Mouse (Mus musculus) liver, embryonic 16.5 days (tissue): Measurements from ENCODE around the gene Abcg5. TPM values are rescaled to one million over a fixed set of nuclear protein-coding genes. Genes with fewer than 3 reads are reported as not detected.

Experiments used
- ATAC-seq: fragments of 200-750 bp; cut with Nextera tagmentation; 2 replicates; pipeline ENCODE4 v1.8.0; 2017; ENCODE audit warnings: low read depth, mild to moderate bottlenecking, moderate number of reproducible peaks, moderate library complexity
- H3K27ac ChIP-seq: fragments of 300-500 bp; sonication (generic); 2 replicates; pipeline ENCODE4 v1.5.1; 2014; ENCODE audit warnings: mild to moderate bottlenecking, low read length
- H3K27me3 ChIP-seq: fragments of 300-500 bp; sonication (generic); 2 replicates; pipeline ENCODE4 v1.6.1; 2014; ENCODE audit warnings: low read depth, low read length, mixed read lengths; ENCODE audit not compliant: control insufficient read depth, insufficient read depth
- H3K36me3 ChIP-seq: fragments of 300-500 bp; sonication (generic); 2 replicates; pipeline ENCODE4 v1.6.1; 2014; ENCODE audit warnings: mild to moderate bottlenecking; ENCODE audit not compliant: control insufficient read depth, insufficient read depth
- H3K4me1 ChIP-seq: fragments of 300-500 bp; sonication (generic); 2 replicates; pipeline ENCODE4 v1.6.1; 2014; ENCODE audit warnings: low read depth, low read length, mixed read lengths; ENCODE audit not compliant: control insufficient read depth
- H3K4me2 ChIP-seq: fragments of 300-500 bp; sonication (generic); 2 replicates; pipeline ENCODE4 v1.6.1; 2014; ENCODE audit warnings: low read depth, low read length, mixed read lengths
- H3K4me3 ChIP-seq: fragments of 300-500 bp; sonication (generic); 2 replicates; pipeline ENCODE4 v1.5.1; 2014; ENCODE audit warnings: low read depth, mild to moderate bottlenecking, low read length
- H3K9ac ChIP-seq: fragments of 300-500 bp; sonication (generic); 2 replicates; pipeline ENCODE4 v1.6.1; 2014; ENCODE audit warnings: low read depth, low read length
- H3K9me3 ChIP-seq: fragments of 300-500 bp; sonication (generic); replicated peaks from 2 replicates; pipeline ENCODE4 v1.6.1; 2016; ENCODE audit warnings: low read length; ENCODE audit not compliant: control insufficient read depth
- WGBS: fragments of 180-500 bp; shearing (Covaris S2); extraction: QIAGEN DNeasy Blood & Tissue Kit; methylation state at CpG from one replicate; pipeline ENCODE4 v1.1.7; 2014; ENCODE audit not compliant: insufficient replicate concordance; 5-methylcytosine and 5-hydroxymethylcytosine counted together
- polyA plus RNA-seq: library from polyadenylated mRNA; unstranded; fragments of >200 nt; fragmentation: Nextera tagmentation; extraction: Ambion mirVana; gene quantifications from 2 replicates; pipeline ENCODE4 v1.2.1, GENCODE M21; 2015

Gene Abcg5
- polyA plus RNA-seq, 1 experiment from 2014 or later: 0.63 TPM

DNA sequence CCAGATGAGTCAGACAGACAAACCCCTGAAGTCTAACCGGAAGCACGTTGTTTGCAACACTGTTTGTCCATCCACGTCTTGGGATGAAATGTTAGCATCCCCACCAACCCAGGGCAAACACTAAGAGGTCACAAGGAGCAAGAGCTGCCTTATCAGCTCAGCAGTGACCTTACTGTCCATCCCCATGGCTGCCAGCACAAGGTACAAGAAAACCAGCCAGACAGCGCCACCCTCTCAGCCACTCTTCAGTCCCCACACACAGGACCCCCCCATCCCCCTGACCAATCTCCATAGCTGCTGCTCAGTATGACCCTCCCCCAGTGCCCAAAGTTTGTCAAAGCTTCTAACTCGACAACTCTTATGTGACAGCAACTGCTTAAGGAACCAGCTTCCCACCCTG, 34.6 kb upstream of the Abcg5 start:
- H3K27me3 ChIP-seq: no peaks in the 10 kb centered on the region
- H3K27ac ChIP-seq: no peak overlapping the region
- H3K4me2 ChIP-seq: no peak overlapping the region
- no peak overlapping the region for H3K4me3 ChIP-seq
- 74% methylated on average over 5 of the region's 5 CpGs for WGBS
- no peaks in the 10 kb centered on the region for H3K9me3 ChIP-seq
- H3K4me1 ChIP-seq: no peaks in the 10 kb centered on the region; the same call in 1 of the 2 replicates
- no peak for ATAC-seq
- H3K9ac ChIP-seq: no peak overlapping the region
- H3K36me3 ChIP-seq: peaks cover 7% of the 10 kb centered on the region

DNA sequence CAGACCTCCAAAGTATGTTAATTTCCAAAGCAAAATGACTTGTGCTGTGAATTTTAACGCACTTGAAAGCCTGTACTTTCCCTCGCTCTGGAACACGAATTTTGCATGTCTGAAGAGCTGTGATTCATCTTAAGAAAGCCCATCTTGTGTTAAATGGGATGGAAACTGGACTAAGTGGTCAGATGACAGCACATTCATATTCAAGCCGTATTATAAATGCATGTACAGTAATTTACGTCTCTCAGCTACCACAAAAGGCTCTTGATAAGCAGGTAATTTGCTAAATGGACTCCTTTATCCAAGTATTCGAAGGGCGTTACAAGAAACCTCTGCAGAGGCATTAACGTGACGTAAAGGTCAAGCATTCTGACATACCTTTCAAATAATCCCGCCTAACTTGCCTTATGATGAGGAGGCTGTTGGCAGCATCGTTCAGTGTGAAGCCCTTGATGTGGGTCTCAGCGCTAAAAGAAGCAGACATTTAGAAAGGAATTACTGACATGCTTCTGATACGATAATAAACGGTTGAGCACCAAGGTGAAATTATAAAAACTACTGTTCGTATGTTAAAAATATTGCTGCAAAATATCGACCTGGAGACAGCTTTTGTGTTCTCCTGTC, 33.6 kb upstream of the Abcg5 start:
- Histone ChIP-seq H3K4me2 (no peak overlapping the region), H3K36me3 (peaks cover 8% of the 10 kb centered on the region; the same call in 1 of the 2 replicates), H3K27ac (no peak overlapping the region), H3K4me1 (no peaks in the 10 kb centered on the region; the same call in 1 of the 2 replicates), H3K4me3 (no peak overlapping the region), H3K9me3 (no peaks in the 10 kb centered on the region), H3K27me3 (no peaks in the 10 kb centered on the region), H3K9ac (no peak overlapping the region)
- 80% methylated on average over 16 of the region's 16 CpGs for WGBS
- ATAC-seq: no peak

- Histone ChIP-seq H3K4me1 (no peaks in the 10 kb centered on the region; the same call in 1 of the 2 replicates), H3K4me2 (no peak overlapping the region), H3K4me3 (no peak overlapping the region), H3K9me3 (no peaks in the 10 kb centered on the region), H3K36me3 (peaks cover 12% of the 10 kb centered on the region; the same call in 1 of the 2 replicates), H3K27ac (no peak overlapping the region), H3K27me3 (no peaks in the 10 kb centered on the region), H3K9ac (no peak overlapping the region)
- WGBS: 78% methylated on average over 4 of the region's 4 CpGs
- ATAC-seq: peak; percentile 45; the same call in 1 of the 2 replicates
Measured at GRCm38 (mm10) chr17:84714930-84715329, 32.1 kb upstream of the Abcg5 start.

DNA sequence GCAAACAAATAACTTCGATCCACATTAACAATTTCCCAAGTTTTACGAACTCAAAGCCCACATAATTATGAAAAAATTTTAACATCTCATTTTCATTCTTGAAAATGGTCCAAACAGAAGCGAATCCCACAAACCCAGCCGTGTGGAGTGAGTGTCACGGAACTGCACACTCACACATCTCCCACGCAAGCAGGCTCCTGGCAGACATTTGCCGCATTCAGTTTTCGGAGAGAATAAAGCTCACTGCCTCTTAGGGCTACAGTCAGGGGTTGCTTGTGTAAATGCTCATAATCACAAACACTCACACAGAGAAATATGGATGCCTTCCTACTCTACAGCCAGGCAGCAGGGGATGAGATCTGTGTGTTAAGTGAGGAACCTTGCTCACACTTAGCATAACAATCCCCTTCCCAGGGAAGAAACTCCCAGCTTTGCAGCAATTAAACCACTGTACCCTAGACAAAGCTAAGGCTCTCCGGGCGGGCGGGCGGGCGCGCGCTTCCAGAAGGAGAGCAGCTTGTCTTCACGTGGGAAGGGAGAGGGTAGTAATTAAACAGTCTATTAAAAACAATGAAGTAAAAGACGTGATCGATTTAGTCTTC, 30.9 kb upstream of the Abcg5 start:
- Histone ChIP-seq H3K4me1 (no peaks in the 10 kb centered on the region; the same call in 1 of the 2 replicates), H3K9me3 (no peaks in the 10 kb centered on the region), H3K4me3 (no peak overlapping the region), H3K27me3 (no peaks in the 10 kb centered on the region), H3K36me3 (peaks cover 12% of the 10 kb centered on the region; the same call in 1 of the 2 replicates), H3K9ac (no peak overlapping the region), H3K27ac (no peak overlapping the region), H3K4me2 (no peak overlapping the region)
- no peak for ATAC-seq
- WGBS: 85% methylated on average over 18 of the region's 18 CpGs

GRCm38 (mm10) chr17:84709403-84709851, 26.6 kb upstream of the Abcg5 start:
- Histone ChIP-seq H3K27ac (no peak overlapping the region), H3K9ac (no peak overlapping the region), H3K9me3 (no peaks in the 10 kb centered on the region), H3K4me1 (no peaks in the 10 kb centered on the region), H3K36me3 (peaks cover 20% of the 10 kb centered on the region; the same call in 1 of the 2 replicates), H3K4me3 (no peak overlapping the region), H3K4me2 (no peak overlapping the region; the same call in 1 of the 2 replicates), H3K27me3 (no peaks in the 10 kb centered on the region)
- no peak for ATAC-seq
- WGBS: 76% methylated on average over 17 of the region's 17 CpGs

- Histone ChIP-seq H3K27ac (no peak overlapping the region), H3K9ac (no peak overlapping the region), H3K27me3 (no peaks in the 10 kb centered on the region), H3K4me3 (no peak overlapping the region), H3K4me1 (no peaks in the 10 kb centered on the region), H3K4me2 (no peak overlapping the region), H3K9me3 (no peaks in the 10 kb centered on the region), H3K36me3 (peaks cover 20% of the 10 kb centered on the region)
- no peak for ATAC-seq
- WGBS: 74% methylated on average over 7 of the region's 7 CpGs
Measured at GRCm38 (mm10) chr17:84708818-84709217, 26.0 kb upstream of the Abcg5 start.

GRCm38 (mm10) chr17:84707407-84707806, 24.6 kb upstream of the Abcg5 start:
- no peak overlapping the region for H3K4me3 ChIP-seq
- H3K27ac ChIP-seq: no peak overlapping the region
- no peaks in the 10 kb centered on the region for H3K4me1 ChIP-seq
- H3K9me3 ChIP-seq: no peaks in the 10 kb centered on the region
- peaks cover 20% of the 10 kb centered on the region for H3K36me3 ChIP-seq
- WGBS: 63% methylated on average over 4 of the region's 4 CpGs
- no peak overlapping the region for H3K9ac ChIP-seq
- no peak overlapping the region for H3K4me2 ChIP-seq
- no peaks in the 10 kb centered on the region for H3K27me3 ChIP-seq
- ATAC-seq: no peak

DNA sequence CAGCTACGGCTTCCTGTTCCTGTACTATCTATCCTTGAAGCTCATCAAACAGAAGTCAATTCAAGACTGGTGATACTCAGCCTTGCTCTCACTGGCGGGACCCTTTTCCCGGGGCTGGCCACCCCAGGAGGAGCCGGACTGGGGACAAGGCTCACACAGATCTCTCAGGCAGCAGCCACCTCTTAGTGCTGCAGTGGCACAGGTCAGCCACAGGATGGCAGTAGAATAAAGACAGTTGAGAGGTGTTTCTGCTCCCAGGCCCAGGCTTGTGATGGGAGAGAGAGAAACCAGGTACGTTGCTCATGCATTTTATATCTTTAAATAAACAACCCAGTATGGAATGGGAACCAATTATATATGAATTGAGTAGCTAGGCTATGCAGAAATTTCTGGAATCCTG, 15.9 kb upstream of the Abcg5 start:
- Histone ChIP-seq H3K4me2 (no peak overlapping the region), H3K27me3 (no peaks in the 10 kb centered on the region), H3K9me3 (no peaks in the 10 kb centered on the region), H3K4me3 (no peak overlapping the region), H3K27ac (no peak overlapping the region), H3K36me3 (no peaks in the 10 kb centered on the region), H3K4me1 (peaks cover 2% of the 10 kb centered on the region), H3K9ac (no peak overlapping the region)
- no peak for ATAC-seq
- WGBS: 27% methylated on average over 5 of the region's 5 CpGs

- Histone ChIP-seq H3K27me3 (no peaks in the 10 kb centered on the region), H3K4me3 (no peak overlapping the region), H3K9me3 (no peaks in the 10 kb centered on the region), H3K27ac (no peak overlapping the region), H3K4me2 (no peak overlapping the region), H3K9ac (no peak overlapping the region), H3K36me3 (no peaks in the 10 kb centered on the region), H3K4me1 (peaks cover 2% of the 10 kb centered on the region)
- 50% methylated on average over 6 of the region's 6 CpGs for WGBS
- ATAC-seq: no peak
Measured at GRCm38 (mm10) chr17:84696537-84696936, 13.7 kb upstream of the Abcg5 start.
